Mouse (Mus musculus): ENCODE results near the gene Nudt3. TPM values are rescaled to one million over a fixed set of nuclear protein-coding genes. Genes with fewer than 3 reads are reported as not detected.

Nudt3 gene
- 126 and 211 TPM in 2 replicates for total RNA-seq (2017)

DNA sequence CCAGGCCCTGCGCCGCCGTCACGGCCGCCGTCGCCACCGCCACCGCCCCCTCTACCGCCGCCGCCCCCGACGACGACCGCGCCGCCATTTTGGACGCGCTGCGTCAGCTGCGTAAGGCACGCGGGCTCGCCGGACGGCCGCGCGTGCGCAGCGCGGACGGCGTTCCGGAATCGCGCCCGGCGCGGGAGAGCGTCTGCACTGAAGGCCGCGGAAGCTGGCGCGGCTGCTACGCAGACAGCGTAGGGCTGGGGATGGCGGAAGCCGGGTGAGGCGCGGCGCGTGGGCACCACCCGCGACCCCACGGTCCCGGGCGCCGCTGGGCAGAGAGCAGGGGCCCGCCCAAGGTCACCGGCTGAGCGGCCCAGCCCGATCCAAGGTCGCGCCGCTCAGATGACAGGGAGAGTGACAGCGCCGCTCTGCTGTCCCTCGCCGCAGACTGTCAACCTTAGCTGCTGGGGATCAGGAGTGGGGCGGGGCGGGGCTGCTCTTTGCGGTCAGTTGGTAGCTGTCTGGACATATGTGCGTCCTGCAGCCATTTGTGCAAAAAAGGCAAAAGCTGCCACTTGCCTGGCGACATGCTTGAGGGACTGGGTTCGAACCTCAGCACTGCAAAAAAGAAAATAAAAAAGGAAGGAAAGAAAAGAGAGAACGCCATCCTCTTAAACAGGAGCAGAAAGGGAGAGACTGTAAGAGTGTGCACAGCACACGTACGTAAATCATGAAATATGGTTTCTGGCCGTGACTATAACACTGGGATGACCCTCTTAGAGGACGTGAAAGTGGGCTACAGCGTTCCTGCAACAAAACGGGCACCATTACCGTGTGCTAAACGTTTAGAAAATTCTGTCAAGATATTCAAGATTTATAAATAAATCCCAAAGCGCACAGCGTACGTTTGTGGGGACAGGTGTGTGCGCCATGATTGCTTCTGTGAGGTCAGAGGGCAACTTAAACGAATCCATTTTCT lies at the start of gene Nudt3:
Gene Nudt3, minus strand, starts transcription at position 136 of the 967 bp plus-strand sequence.
- ATAC-seq (replicated peaks in 1 of 2; ENCODE audit: insufficient read depth in 1 of 2, low FRiP score in 2 of 2, low TSS enrichment in 1 of 2, low read depth in 1 of 2, poor library complexity in 2 of 2, severe bottlenecking in 2 of 2), result peak; percentile 50 to 74

GRCm38 (mm10) chr17:27671720-27672119 lies 48.4 kb upstream of the Nudt3 start:
- ATAC-seq (replicated peaks in 1 of 2; ENCODE audit: insufficient read depth in 1 of 2, low FRiP score in 2 of 2, low TSS enrichment in 1 of 2, low read depth in 1 of 2, poor library complexity in 2 of 2, severe bottlenecking in 2 of 2), result no peak

DNA sequence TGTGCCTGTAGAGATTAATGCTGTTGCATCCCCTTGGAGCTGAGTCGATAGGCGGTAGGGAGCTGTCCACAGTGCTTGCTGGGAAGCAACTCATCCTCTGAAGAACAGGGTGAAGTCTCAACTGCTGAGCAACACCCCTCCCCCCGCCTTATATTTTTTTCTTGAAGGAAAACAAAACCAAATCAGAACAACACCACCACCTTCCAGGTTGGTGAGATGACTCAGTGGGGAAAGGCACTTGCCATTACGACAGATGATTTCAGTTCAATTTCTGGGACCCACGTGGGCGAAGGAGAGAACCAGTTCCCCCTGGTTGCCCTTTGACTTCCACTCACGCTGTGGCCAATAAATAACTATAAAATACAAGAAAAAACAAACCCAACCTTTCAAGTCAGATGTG lies 35.5 kb upstream of the Nudt3 start:
- ATAC-seq (replicated peaks in 1 of 2; ENCODE audit: insufficient read depth in 1 of 2, low FRiP score in 2 of 2, low TSS enrichment in 1 of 2, low read depth in 1 of 2, poor library complexity in 2 of 2, severe bottlenecking in 2 of 2), result no peak

DNA sequence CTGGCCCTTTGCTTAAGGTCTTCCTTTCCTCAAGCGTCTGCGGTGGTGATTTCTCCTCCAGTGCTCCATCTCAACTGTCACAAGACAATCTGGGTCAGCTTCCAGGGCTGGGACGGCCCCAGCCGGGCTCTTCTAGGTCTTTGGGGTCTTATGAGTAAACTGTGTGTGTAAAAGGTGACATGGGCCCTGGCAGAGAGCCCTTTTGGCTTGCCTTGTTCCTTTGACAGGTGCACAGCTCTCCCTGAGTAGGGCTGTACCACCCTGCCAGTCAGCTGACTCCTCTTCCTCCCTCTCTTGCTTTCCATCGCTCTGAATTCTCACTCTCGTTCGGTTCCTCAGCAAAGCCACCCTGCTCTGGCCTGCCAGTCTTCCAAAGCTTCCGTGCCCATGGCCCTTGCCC lies 33.8 kb upstream of the Nudt3 start:
- ATAC-seq (replicated peaks in 1 of 2; ENCODE audit: insufficient read depth in 1 of 2, low FRiP score in 2 of 2, low TSS enrichment in 1 of 2, low read depth in 1 of 2, poor library complexity in 2 of 2, severe bottlenecking in 2 of 2), result no peak

- ATAC-seq (replicated peaks in 1 of 2; ENCODE audit: insufficient read depth in 1 of 2, low FRiP score in 2 of 2, low TSS enrichment in 1 of 2, low read depth in 1 of 2, poor library complexity in 2 of 2, severe bottlenecking in 2 of 2), result no peak
These were observed 33.1 kb upstream of the Nudt3 start for GRCm38 (mm10) chr17:27656414-27656813.

- peak in 1 of 2 experiments; percentile 34; a peak in 1 of 4 replicates for ATAC-seq (replicated peaks in 1 of 2; ENCODE audit: insufficient read depth in 1 of 2, low FRiP score in 2 of 2, low TSS enrichment in 1 of 2, low read depth in 1 of 2, poor library complexity in 2 of 2, severe bottlenecking in 2 of 2)
These were observed 32.7 kb upstream of the Nudt3 start for GRCm38 (mm10) chr17:27656011-27656399.

DNA sequence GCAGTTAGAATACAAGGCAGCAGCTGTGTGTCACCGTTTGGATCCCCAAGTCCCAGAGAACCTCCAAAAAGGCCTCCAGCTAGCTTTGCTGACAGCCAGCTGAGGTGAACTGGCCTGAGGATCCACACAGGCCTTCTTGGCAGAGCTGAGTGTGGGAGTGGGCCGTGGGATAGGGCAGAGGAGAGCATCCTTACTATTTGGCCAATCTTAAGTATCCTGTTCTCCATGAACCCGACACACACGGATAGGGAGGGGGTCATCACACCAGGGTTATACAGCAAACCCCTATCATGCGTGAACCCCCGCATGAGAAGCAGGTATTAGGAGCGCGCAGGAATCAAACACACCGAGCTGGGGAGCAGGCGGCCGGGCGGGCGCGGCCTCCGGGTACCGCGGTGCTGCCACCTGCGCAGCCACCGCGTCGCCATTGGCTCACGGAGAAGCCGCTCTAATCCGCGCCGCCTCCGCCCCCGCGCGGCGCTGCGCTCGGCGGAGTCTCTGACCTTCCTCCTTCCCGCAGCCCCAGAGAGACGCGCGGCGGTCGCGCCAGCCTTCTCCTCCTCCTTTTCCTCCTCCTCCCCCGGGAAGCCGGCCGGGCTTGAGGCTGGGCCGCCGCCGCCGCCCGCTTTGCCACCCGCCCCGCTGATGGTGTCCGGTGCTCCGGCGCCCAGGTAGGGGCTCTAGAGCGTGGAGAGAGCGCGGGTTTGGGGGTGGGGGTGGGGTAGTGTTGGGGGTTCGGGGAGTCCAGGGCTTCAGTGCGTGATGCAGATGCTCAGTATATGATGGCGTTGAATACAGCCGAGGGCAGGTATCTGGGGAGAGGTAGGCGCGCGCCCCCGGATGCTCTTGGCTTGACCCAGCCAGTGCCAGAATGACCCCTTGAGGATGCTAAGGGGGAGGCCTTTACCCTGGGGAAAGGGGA lies 32.1 kb upstream of the Nudt3 start, which contains the start of gene Pacsin1:
Gene Pacsin1, plus strand, starts transcription at position 421 of the 922 bp plus-strand sequence.
- peak in 1 of 2 experiments; percentile 43; a peak in 2 of 4 replicates for ATAC-seq (replicated peaks in 1 of 2; ENCODE audit: insufficient read depth in 1 of 2, low FRiP score in 2 of 2, low TSS enrichment in 1 of 2, low read depth in 1 of 2, poor library complexity in 2 of 2, severe bottlenecking in 2 of 2)

DNA sequence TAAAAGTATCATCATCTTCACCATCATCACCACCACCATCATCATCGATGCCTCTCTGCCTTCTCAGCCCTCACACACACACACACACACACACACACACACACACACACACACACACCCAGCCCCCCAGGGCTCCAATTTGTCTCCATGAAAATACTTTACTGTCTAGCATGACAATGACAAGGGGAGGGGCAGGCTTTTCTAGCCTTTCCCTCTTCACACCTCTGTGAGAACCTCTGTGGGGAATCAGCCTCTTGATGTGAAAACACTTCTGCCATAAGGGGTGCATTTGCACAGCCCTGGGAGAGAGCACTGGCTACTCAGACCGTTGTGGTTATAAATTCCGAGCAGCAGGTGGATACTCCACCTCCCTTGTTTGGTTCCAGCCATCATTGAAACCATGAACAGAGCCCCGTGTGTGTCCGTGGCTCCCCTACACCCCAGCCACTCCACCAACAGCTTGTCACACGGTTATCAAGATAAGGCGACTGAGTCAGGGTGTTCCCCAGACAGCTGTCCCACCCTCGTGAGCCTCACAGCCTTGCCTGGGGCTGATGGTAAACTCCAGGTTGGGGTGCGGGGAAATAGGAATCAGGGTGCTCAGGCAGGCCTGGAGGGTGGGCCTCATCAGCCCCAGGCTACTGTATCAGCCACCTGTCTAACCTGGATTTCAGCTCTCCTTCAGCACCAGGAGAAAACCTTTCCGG lies 30.1 kb upstream of the Nudt3 start:
- no peak for ATAC-seq (replicated peaks in 1 of 2; ENCODE audit: insufficient read depth in 1 of 2, low FRiP score in 2 of 2, low TSS enrichment in 1 of 2, low read depth in 1 of 2, poor library complexity in 2 of 2, severe bottlenecking in 2 of 2)

DNA sequence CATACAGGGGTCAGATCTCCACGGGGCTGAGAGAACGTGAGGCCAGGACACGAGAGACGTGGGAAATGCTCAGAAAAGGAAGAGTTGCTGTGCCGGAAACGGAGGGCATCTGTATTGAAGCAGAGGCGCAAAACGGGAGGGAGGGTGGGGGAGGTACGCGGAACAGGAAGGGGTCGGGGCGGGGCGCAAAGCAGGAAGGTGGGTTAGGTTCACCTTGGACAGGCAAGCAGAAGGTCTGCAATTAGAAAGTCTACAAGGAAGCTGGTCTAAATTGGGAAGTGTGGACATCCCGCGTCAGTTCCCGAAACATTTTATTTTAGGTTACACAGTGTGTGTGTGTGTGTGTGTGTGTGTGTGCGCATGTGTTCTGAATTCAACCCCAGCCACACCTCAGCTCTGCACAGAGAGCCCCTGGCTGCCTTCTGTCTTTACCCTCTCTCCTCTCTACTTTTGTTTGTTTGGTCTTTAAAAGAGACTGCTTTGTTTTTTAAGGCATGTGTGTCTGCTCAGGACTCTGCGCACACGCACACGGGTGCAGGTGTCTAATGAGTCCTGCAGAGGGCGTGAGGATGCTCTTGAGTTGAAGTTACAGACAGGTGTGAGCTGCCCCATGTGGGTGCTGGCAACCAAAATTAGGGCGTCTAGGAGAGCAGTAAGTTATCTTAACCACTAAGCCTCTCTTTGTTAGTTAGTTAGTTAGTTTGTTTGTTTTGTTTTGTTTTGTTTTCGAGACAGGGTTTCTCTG lies 28.9 kb upstream of the Nudt3 start:
- ATAC-seq (replicated peaks in 1 of 2; ENCODE audit: insufficient read depth in 1 of 2, low FRiP score in 2 of 2, low TSS enrichment in 1 of 2, low read depth in 1 of 2, poor library complexity in 2 of 2, severe bottlenecking in 2 of 2), result no peak; a peak in 1 of 4 replicates

DNA sequence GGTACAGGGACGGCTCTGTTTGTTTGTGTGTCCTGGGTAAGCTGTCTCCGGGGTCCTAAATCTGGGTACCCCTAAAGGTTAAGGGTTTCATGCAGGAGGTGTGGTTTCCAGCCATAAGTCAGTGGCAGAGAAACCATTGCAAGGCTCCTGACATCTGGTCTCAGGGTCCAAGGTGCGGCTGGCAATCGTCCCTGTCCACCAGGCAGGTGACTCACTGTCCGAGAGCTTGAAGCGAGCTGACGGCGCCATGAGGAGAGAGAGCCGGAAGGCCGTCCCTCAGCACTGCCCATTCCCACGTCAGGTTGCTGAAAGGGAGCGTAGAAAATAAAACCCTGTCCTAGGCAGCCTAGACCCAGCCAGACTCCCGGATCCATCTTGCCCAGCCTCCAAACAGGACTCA lies 27.3 kb upstream of the Nudt3 start:
- no peak for ATAC-seq (replicated peaks in 1 of 2; ENCODE audit: insufficient read depth in 1 of 2, low FRiP score in 2 of 2, low TSS enrichment in 1 of 2, low read depth in 1 of 2, poor library complexity in 2 of 2, severe bottlenecking in 2 of 2)

DNA sequence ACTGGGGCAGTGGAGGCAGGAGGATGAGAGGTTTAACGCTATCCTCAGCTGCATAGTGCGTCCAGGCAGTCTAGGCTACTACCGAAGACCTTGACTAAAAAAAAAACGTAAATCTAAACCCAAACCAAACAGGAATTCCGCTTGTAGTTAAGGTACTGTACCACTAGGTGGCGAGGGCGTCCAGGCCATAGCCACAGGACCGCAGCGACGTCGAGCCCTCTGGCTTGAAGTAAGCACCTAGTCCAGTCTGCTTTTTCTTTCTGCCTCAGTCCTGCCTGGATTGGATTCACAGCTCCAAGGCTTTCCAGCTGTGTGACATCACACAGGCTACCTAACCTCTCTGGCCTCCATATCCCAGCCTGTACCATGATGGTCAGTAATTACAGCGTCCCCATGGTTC lies 26.9 kb upstream of the Nudt3 start:
- peak; percentile 78 to 87 for ATAC-seq (replicated peaks in 1 of 2; ENCODE audit: insufficient read depth in 1 of 2, low FRiP score in 2 of 2, low TSS enrichment in 1 of 2, low read depth in 1 of 2, poor library complexity in 2 of 2, severe bottlenecking in 2 of 2)

DNA sequence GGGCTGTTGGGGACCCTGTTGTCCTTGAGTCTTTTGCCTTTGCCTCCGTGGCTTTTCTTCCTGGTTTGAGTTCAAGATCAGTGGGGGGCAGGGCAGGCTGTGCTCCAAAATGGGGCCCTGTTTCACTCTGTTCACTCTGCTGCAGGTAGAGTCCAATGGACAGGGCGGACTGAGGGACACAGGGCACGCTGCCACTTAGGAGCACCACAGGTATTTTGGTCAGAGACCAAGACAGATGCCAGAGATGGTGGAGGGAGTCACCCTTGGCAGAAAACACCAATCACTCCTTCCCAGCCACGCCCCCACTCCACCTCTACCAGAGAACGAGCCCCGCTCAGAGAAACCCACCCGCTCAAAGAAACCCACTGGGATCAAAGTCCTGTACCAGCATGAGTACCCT lies 22.5 kb upstream of the Nudt3 start:
- no peak for ATAC-seq (replicated peaks in 1 of 2; ENCODE audit: insufficient read depth in 1 of 2, low FRiP score in 2 of 2, low TSS enrichment in 1 of 2, low read depth in 1 of 2, poor library complexity in 2 of 2, severe bottlenecking in 2 of 2)

GRCm38 (mm10) chr17:27644572-27644971 lies 21.3 kb upstream of the Nudt3 start:
- ATAC-seq (replicated peaks in 1 of 2; ENCODE audit: insufficient read depth in 1 of 2, low FRiP score in 2 of 2, low TSS enrichment in 1 of 2, low read depth in 1 of 2, poor library complexity in 2 of 2, severe bottlenecking in 2 of 2), result no peak

GRCm38 (mm10) chr17:27643756-27644155 lies 20.5 kb upstream of the Nudt3 start:
- no peak for ATAC-seq (replicated peaks in 1 of 2; ENCODE audit: insufficient read depth in 1 of 2, low FRiP score in 2 of 2, low TSS enrichment in 1 of 2, low read depth in 1 of 2, poor library complexity in 2 of 2, severe bottlenecking in 2 of 2)

- ATAC-seq (replicated peaks in 1 of 2; ENCODE audit: insufficient read depth in 1 of 2, low FRiP score in 2 of 2, low TSS enrichment in 1 of 2, low read depth in 1 of 2, poor library complexity in 2 of 2, severe bottlenecking in 2 of 2), result peak in 1 of 2 experiments; percentile 40; a peak in 1 of 4 replicates
These were observed 19.8 kb upstream of the Nudt3 start for GRCm38 (mm10) chr17:27643101-27643500.

DNA sequence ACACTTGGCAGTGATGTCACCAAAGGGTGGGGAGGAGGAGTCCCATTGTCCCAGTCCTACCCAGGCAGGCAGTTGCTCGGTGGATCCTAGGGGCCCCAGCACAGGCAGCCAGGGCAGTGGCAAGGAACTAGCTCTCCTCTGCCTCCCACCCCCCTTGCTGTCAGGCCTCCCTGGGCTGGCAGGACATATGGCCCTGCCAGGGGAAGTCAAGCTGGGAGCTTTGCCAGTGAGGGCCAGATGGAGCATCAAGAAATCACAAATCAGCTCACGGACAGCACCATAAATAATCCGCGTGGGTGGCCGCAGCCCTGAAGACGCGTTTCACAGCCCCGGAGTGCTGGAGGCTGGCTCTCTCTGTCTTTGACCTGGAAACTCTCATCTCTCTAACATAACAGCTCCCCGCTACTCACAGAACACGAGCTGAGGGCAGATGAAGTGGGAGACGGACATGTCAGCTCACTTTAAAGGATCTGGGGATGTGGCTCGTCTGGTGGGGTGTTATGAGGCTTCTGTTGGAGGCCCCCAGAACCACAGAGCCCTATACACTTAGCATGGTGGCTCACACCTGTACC lies 19.3 kb upstream of the Nudt3 start:
- ATAC-seq (replicated peaks in 1 of 2; ENCODE audit: insufficient read depth in 1 of 2, low FRiP score in 2 of 2, low TSS enrichment in 1 of 2, low read depth in 1 of 2, poor library complexity in 2 of 2, severe bottlenecking in 2 of 2), result peak; percentile 80 to 86

Measured in hematopoietic stem cell, adult 5-6 weeks (primary cell).